Mouse (Mus musculus) megakaryocyte, embryonic 14.5 days (primary cell): ENCODE data around the gene Grb2.

Source experiments
- FLI1 ChIP-seq: IDR thresholded peaks from 2 replicates; pipeline ENCODE4 v1.6.1; 2012; ENCODE audit warnings: low read length, inconsistent platforms, mixed read lengths
- GATA1 ChIP-seq: IDR thresholded peaks from 3 replicates; pipeline ENCODE4 v1.6.1; 2012; ENCODE audit warnings: mixed read lengths, low read length, inconsistent platforms, borderline replicate concordance

DNA sequence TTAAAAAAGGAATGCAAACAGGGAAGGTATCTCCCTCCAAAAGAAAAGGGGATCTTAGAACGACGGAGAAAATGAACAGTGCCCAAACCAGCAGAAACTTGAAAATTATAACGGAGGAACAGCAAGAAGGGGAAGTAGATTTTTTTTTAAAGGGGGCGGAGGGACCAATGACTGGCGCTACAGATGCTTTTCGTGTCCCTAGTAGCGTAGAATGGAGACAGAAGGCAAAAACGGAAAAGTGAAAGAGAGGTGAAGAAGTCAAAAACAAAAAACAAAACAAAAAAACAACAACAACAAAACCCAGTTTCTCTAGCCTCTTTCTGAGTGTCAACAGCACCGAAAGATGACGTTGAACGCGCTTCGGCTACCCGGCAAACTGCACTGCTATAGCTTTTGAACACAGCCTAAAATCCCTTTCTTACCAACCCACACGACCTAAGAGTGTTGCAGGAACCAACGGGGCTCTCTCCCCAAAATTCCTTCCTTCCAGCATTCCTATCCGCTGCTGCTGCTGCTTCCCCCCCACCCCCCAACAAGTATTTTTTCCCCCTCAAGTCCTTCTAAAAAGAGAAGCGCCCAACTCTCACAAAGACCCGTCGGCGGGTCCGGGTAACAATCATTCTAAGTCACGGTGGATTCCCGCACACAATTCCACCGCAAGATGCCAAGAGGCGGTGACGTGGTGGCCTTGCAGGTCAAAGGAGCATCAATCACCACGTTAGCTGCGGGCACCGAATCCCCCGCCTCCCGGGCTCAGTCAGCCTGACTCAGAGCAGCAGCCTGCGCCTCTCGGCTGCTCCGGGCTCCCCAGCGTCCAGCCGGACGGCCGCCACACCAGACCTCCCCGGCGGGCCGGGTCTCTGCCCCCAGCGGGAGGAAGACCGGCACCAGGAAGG lies 836 bp downstream of the Grb2 start:
- TF ChIP-seq GATA1 (no peak), FLI1 (no peak)
